Mouse (Mus musculus): ENCODE measurements around the gene Mki67.

GRCm38 (mm10) chr7:135655113-135655512 lies 61.0 kb downstream of the Mki67 start:
- no peak for TF ChIP-seq CTCF (IDR thresholded peaks at IDR 0.05; ENCODE audit: borderline replicate concordance, control insufficient read depth, extremely low read depth, insufficient read depth, low read length, poor library complexity)
- TF ChIP-seq POLR2A (IDR thresholded peaks at IDR 0.05; ENCODE audit: control insufficient read depth, extremely low read depth, insufficient read depth, low read length, poor library complexity): no peak
